Mouse (Mus musculus): ENCODE data around the gene Limch1. TPM values are rescaled to one million over a fixed set of nuclear protein-coding genes. Genes with fewer than 3 reads are reported as not detected.
A peak's percentile ranks its signal among the peaks of the same experiment; 100 is the strongest.

Limch1 gene
- polyA plus RNA-seq, 1 experiment from 2014 or later: 58.6 TPM

DNA sequence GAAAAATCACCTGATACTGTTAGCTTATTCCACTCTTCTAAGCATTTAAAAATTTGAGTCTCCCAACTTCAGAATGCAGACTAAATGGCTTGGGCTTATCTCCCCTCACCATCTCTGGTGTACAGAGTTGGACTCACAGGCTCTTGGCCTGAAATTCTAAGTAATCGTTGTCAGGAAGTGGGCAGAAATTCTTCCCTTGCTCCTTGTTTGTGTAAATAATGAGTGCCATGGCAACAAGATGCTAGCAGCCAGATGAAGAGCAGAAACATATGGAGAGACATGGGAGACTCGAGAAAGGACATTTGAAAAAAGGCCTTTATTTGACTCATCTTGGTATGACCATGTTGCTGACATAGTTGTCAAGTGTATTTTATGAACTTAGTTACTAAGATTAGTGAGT, 164.3 kb downstream of the Limch1 start:
- Histone ChIP-seq H3K4me1 (replicated peaks; ENCODE audit: control insufficient read depth, insufficient read depth, low read length) (no peaks in the 10 kb centered on the region), H3K27ac (no peak overlapping the region), H3K4me2 (replicated peaks) (no peak overlapping the region), H3K36me3 (replicated peaks; ENCODE audit: control insufficient read depth, insufficient read depth) (no peaks in the 10 kb centered on the region), H3K27me3 (ENCODE audit: control insufficient read depth, insufficient read depth, low read length) (no peaks in the 10 kb centered on the region), H3K9ac (no peak overlapping the region), H3K4me3 (replicated peaks; ENCODE audit: low read length) (no peak overlapping the region), H3K9me3 (ENCODE audit: control insufficient read depth, low read length) (no peaks in the 10 kb centered on the region)
- 53% methylated on average over 2 of the region's 2 CpGs for WGBS
- ATAC-seq (ENCODE audit: low FRiP score) (no peak), DNase-seq (ENCODE audit: low spot score) (no peak)

GRCm38 (mm10) chr5:66910610-66911009, 165.0 kb downstream of the Limch1 start:
- Histone ChIP-seq H3K9me3 (ENCODE audit: control insufficient read depth, low read length) (no peaks in the 10 kb centered on the region), H3K36me3 (replicated peaks; ENCODE audit: control insufficient read depth, insufficient read depth) (no peaks in the 10 kb centered on the region), H3K9ac (no peak overlapping the region), H3K27ac (no peak overlapping the region), H3K27me3 (ENCODE audit: control insufficient read depth, insufficient read depth, low read length) (no peaks in the 10 kb centered on the region), H3K4me3 (replicated peaks; ENCODE audit: low read length) (no peak overlapping the region), H3K4me2 (replicated peaks) (no peak overlapping the region), H3K4me1 (replicated peaks; ENCODE audit: control insufficient read depth, insufficient read depth, low read length) (no peaks in the 10 kb centered on the region)
- 94% methylated on average over 9 of the region's 9 CpGs for WGBS
- ATAC-seq (ENCODE audit: low FRiP score) (no peak), DNase-seq (ENCODE audit: low spot score) (no peak)

- DNase-seq (ENCODE audit: low spot score) (no peak), ATAC-seq (ENCODE audit: low FRiP score) (no peak)
- no peaks in the 10 kb centered on the region for H3K36me3 ChIP-seq (replicated peaks; ENCODE audit: control insufficient read depth, insufficient read depth)
- WGBS: 95% methylated on average over 4 of the region's 4 CpGs
- no peaks in the 10 kb centered on the region for H3K4me1 ChIP-seq (replicated peaks; ENCODE audit: control insufficient read depth, insufficient read depth, low read length)
- no peaks in the 10 kb centered on the region for H3K9me3 ChIP-seq (ENCODE audit: control insufficient read depth, low read length)
- no peak overlapping the region for H3K9ac ChIP-seq
- H3K4me2 ChIP-seq (replicated peaks): no peak overlapping the region
- H3K4me3 ChIP-seq (replicated peaks; ENCODE audit: low read length): no peak overlapping the region
- H3K27me3 ChIP-seq (ENCODE audit: control insufficient read depth, insufficient read depth, low read length): no peaks in the 10 kb centered on the region
- H3K27ac ChIP-seq: no peak overlapping the region
Observed at GRCm38 (mm10) chr5:66911068-66911467, 165.4 kb downstream of the Limch1 start.

DNA sequence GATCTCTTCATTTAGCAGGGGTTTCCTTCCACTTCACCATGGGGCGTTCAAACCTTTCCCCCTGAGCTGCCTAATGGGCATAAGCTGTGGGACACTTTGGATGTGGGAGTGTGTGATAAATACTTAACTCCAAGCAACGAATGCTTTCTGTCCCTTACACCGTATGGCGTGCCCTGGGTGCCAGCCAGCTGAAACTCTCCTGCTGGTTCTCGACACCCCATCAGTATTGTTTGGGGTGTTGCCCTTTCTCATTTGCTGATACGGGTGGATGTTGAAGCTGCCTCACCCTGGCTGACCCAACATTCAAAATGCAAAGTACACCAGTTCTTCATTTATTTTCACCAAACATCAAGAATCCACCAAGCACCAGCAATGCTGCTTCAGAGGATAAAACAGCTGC, 168.2 kb downstream of the Limch1 start:
- Histone ChIP-seq H3K4me1 (replicated peaks; ENCODE audit: control insufficient read depth, insufficient read depth, low read length) (peaks cover 19% of the 10 kb centered on the region), H3K4me3 (replicated peaks; ENCODE audit: low read length) (no peak overlapping the region), H3K4me2 (replicated peaks) (no peak overlapping the region), H3K27ac (no peak overlapping the region), H3K27me3 (ENCODE audit: control insufficient read depth, insufficient read depth, low read length) (no peaks in the 10 kb centered on the region), H3K9ac (no peak overlapping the region), H3K36me3 (replicated peaks; ENCODE audit: control insufficient read depth, insufficient read depth) (no peaks in the 10 kb centered on the region), H3K9me3 (ENCODE audit: control insufficient read depth, low read length) (no peaks in the 10 kb centered on the region)
- WGBS: 64% methylated on average over 6 of the region's 6 CpGs
- ATAC-seq (ENCODE audit: low FRiP score): no peak
- DNase-seq (ENCODE audit: low spot score): no peak

DNA sequence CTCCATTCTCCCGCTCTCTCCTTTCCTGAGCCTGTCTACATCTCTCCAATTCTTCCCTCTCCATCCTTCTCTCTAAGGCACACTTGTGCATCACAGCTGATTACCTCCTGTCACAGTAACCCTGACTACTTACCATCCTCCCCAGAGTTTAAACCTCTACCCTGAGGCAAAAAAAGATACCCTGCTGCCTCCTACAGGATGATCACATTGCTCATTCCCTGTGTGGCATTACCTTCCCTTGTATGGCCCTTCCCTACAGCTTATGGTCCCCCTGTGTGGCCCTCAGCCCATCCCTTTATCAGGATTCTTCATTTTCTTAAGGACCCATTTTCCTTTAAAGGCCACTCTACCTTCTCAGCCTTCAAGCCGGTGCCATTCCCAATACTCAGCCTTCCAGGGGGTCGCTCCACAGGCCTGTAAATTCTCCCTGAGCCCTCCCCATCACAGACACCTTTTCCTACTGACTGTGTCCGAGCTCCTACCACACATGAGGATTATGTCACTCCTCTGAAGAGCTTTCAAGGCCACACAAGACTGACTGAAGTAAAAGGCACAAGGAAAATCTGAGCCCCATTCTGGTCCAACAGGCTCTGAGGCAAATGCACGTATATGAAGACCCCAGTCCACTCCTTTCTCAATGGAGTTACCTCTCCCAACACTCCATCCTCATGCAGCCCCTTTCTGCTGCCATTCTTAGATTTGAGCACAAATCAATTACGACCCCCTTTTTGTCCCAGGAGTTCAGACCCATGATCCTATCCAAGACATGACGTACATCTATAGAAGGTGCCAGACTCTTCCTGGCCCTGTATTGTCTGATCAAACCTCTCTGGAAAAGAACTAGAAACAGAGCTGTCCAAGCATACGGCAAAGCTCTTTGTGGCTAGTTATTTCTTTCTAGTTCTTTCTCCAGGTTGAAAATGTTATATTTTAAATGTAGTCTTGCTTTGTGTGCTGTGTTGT, 172.0 kb downstream of the Limch1 start:
- no peak overlapping the region for H3K4me3 ChIP-seq (replicated peaks; ENCODE audit: low read length)
- H3K4me2 ChIP-seq (replicated peaks): no peak overlapping the region
- no peaks in the 10 kb centered on the region for H3K9me3 ChIP-seq (ENCODE audit: control insufficient read depth, low read length)
- H3K9ac ChIP-seq: no peak overlapping the region
- H3K27me3 ChIP-seq (ENCODE audit: control insufficient read depth, insufficient read depth, low read length): no peaks in the 10 kb centered on the region
- no peak for ATAC-seq (ENCODE audit: low FRiP score)
- H3K27ac ChIP-seq: peak overlapping the region; percentile 77
- 59% methylated on average over 8 of the region's 8 CpGs for WGBS
- peaks cover 23% of the 10 kb centered on the region for H3K4me1 ChIP-seq (replicated peaks; ENCODE audit: control insufficient read depth, insufficient read depth, low read length)
- no peak for DNase-seq (ENCODE audit: low spot score)
- H3K36me3 ChIP-seq (replicated peaks; ENCODE audit: control insufficient read depth, insufficient read depth): no peaks in the 10 kb centered on the region

- H3K36me3 ChIP-seq (replicated peaks; ENCODE audit: control insufficient read depth, insufficient read depth): no peaks in the 10 kb centered on the region
Observed at GRCm38 (mm10) chr5:66918316-66919305, 173.0 kb downstream of the Limch1 start.

GRCm38 (mm10) chr5:66922582-66922981, 177.0 kb downstream of the Limch1 start:
- Histone ChIP-seq H3K4me3 (replicated peaks; ENCODE audit: low read length) (no peak overlapping the region), H3K9ac (no peak overlapping the region), H3K9me3 (ENCODE audit: control insufficient read depth, low read length) (no peaks in the 10 kb centered on the region), H3K4me1 (replicated peaks; ENCODE audit: control insufficient read depth, insufficient read depth, low read length) (peaks cover 16% of the 10 kb centered on the region), H3K27ac (no peak overlapping the region), H3K36me3 (replicated peaks; ENCODE audit: control insufficient read depth, insufficient read depth) (no peaks in the 10 kb centered on the region), H3K4me2 (replicated peaks) (no peak overlapping the region), H3K27me3 (ENCODE audit: control insufficient read depth, insufficient read depth, low read length) (no peaks in the 10 kb centered on the region)
- DNase-seq (ENCODE audit: low spot score) (no peak), ATAC-seq (ENCODE audit: low FRiP score) (no peak)
- WGBS: 76% methylated on average over 5 of the region's 5 CpGs

More at GRCm38 (mm10) chr5:66918316-66919305, 173.0 kb downstream of the Limch1 start:
- ATAC-seq (ENCODE audit: low FRiP score): peak; percentile 69; the same call in 1 of the 2 replicates
- peak overlapping the region; percentile 19 for H3K4me2 ChIP-seq (replicated peaks)
- no peaks in the 10 kb centered on the region for H3K9me3 ChIP-seq (ENCODE audit: control insufficient read depth, low read length)
- WGBS: 15% methylated on average over 11 of the region's 11 CpGs
- no peak overlapping the region for H3K9ac ChIP-seq
- H3K4me3 ChIP-seq (replicated peaks; ENCODE audit: low read length): no peak overlapping the region
- peaks cover 23% of the 10 kb centered on the region for H3K4me1 ChIP-seq (replicated peaks; ENCODE audit: control insufficient read depth, insufficient read depth, low read length)
- H3K27me3 ChIP-seq (ENCODE audit: control insufficient read depth, insufficient read depth, low read length): no peaks in the 10 kb centered on the region
- peak overlapping the region; percentile 77 for H3K27ac ChIP-seq
- peak; percentile 77 for DNase-seq (ENCODE audit: low spot score)

GRCm38 (mm10) chr5:66929291-66929690, 183.7 kb downstream of the Limch1 start:
- ATAC-seq (ENCODE audit: low FRiP score): no peak
- no peak for DNase-seq (ENCODE audit: low spot score)
- WGBS: 71% methylated on average over 6 of the region's 6 CpGs
- Histone ChIP-seq H3K27me3 (ENCODE audit: control insufficient read depth, insufficient read depth, low read length) (no peaks in the 10 kb centered on the region), H3K4me2 (replicated peaks) (no peak overlapping the region), H3K27ac (no peak overlapping the region), H3K9ac (no peak overlapping the region), H3K36me3 (replicated peaks; ENCODE audit: control insufficient read depth, insufficient read depth) (no peaks in the 10 kb centered on the region), H3K4me3 (replicated peaks; ENCODE audit: low read length) (no peak overlapping the region), H3K9me3 (ENCODE audit: control insufficient read depth, low read length) (no peaks in the 10 kb centered on the region), H3K4me1 (replicated peaks; ENCODE audit: control insufficient read depth, insufficient read depth, low read length) (no peaks in the 10 kb centered on the region)
